Mouse (Mus musculus) liver, embryonic 14.5 days (tissue): ENCODE measurements around the gene Dlg2. TPM values are rescaled to one million over a fixed set of nuclear protein-coding genes. Genes with fewer than 3 reads are reported as not detected.
A peak's percentile ranks its signal among the peaks of the same experiment; 100 is the strongest.

Experiments used
- ATAC-seq: fragments of 200-750 bp; cut with Nextera tagmentation; 2 replicates; pipeline ENCODE4 v1.8.0; 2017; ENCODE audit warnings: moderate number of reproducible peaks, mild to moderate bottlenecking, moderate library complexity; ENCODE audit not compliant: insufficient read depth
- DNase-seq, 3 experiments: peaks; one replicate each; pipeline ENCODE4 v3.0.0-alpha.2; 2012 to 2013; ENCODE audit warnings: low read depth in 3 of 3, low spot score in 3 of 3
- H3K27ac ChIP-seq: fragments of 300-500 bp; sonication (generic); 2 replicates; pipeline ENCODE4 v1.5.1; 2014; ENCODE audit warnings: moderate library complexity, mild to moderate bottlenecking, control low read depth, inconsistent platforms
- H3K27me3 ChIP-seq: fragments of 300-500 bp; sonication (generic); 2 replicates; pipeline ENCODE4 v1.6.1; 2014; ENCODE audit warnings: mild to moderate bottlenecking, low read length, moderate library complexity; ENCODE audit not compliant: control insufficient read depth, insufficient read depth
- H3K36me3 ChIP-seq: fragments of 300-500 bp; sonication (generic); replicated peaks from 2 replicates; pipeline ENCODE4 v1.6.1; 2014; ENCODE audit warnings: low read depth; ENCODE audit not compliant: control insufficient read depth, insufficient read depth
- H3K4me1 ChIP-seq, 2 experiments: fragments of 200-500 bp in 1 of 2; fragments of 300-500 bp in 1 of 2; sonication (generic) in 1 of 2; replicated peaks; 2 replicates each; pipeline ENCODE4 v1.6.1; 2012 to 2014; ENCODE audit warnings: antibody characterized with exemption in 1 of 2, inconsistent platforms in 1 of 2, low read length in 1 of 2; ENCODE audit not compliant: control insufficient read depth in 2 of 2, insufficient read depth in 2 of 2
- H3K4me2 ChIP-seq: fragments of 300-500 bp; sonication (generic); 2 replicates; pipeline ENCODE4 v1.6.1; 2014; ENCODE audit warnings: low read depth, mild to moderate bottlenecking, control low read depth, moderate library complexity
- H3K4me3 ChIP-seq, 2 experiments: fragments of 200-500 bp in 1 of 2; fragments of 300-500 bp in 1 of 2; sonication (generic) in 1 of 2; 2 replicates each; pipeline ENCODE4 v1.5.1; 2012 to 2014; ENCODE audit warnings: low read depth in 2 of 2, low read length in 2 of 2, mild to moderate bottlenecking in 2 of 2, control low read depth in 1 of 2, inconsistent platforms in 1 of 2, moderate library complexity in 1 of 2; ENCODE audit not compliant: insufficient read depth in 1 of 2
- H3K9ac ChIP-seq: fragments of 300-500 bp; sonication (generic); replicated peaks from 2 replicates; pipeline ENCODE4 v1.6.1; 2014; ENCODE audit warnings: mild to moderate bottlenecking, control low read depth, moderate library complexity
- H3K9me3 ChIP-seq: fragments of 300-500 bp; sonication (generic); 2 replicates; pipeline ENCODE4 v1.6.1; 2016; ENCODE audit warnings: low read length, mixed read lengths; ENCODE audit not compliant: control insufficient read depth
- CTCF ChIP-seq: IDR thresholded peaks from 2 replicates; pipeline ENCODE4 v1.5.1; 2016; ENCODE audit warnings: antibody characterized with exemption, low read depth, control low read depth
- EP300 ChIP-seq: IDR thresholded peaks from 2 replicates; pipeline ENCODE4 v1.6.1; 2016; ENCODE audit warnings: antibody characterized with exemption, low read depth
- WGBS: fragments of 180-500 bp; shearing (Covaris S2); extraction: QIAGEN DNeasy Blood & Tissue Kit; methylation state at CpG from one replicate; pipeline ENCODE4 v1.1.7; 2014; ENCODE audit not compliant: insufficient replicate concordance; 5-methylcytosine and 5-hydroxymethylcytosine counted together
- polyA plus RNA-seq, 2 experiments: library from polyadenylated mRNA; depleted of rRNA in 1 of 2; stranded (reverse) in 1 of 2; unstranded in 1 of 2; fragments of >200 nt; fragmentation: Nextera tagmentation in 1 of 2; extraction: Ambion mirVana in 1 of 2; gene quantifications; 2 replicates each; pipeline versions ENCODE4 v1.2.1 to v1.2.3; 2012 to 2014

Gene Dlg2
- polyA plus RNA-seq, 2 experiments: 0.33 to 0.44 TPM

DNA sequence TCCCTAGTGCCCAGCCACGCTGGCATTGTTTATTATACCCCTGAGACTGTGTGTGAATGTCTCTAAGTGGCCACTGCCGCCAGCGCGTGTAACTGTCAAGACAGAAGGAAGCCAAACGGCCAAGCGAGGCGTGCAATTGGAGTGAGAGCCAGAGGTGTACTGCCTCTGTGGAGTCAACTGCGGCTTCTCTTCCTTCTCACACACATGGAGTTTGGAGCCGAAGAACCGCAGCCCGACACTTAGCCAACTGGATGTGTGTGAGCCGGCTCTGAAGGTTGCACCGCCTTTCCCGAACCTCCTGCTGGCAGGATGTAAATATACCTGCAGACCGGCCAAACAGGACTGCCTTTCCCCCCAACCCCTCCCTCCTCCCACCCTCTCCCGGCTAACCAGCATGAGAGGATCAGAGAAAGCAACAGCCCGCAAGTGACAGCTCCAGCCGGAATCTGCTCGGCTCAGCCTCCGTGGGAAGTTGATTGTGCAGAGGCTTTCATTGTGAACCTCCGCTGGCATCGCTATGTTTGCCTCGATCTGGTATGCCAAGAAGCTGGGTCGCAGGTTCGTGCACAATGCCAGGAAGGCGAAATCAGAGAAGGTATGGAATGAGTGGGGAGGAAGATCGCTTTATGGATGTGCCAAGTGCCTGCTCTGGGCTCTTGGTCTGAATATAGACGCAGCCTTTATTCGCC is 1066.3 kb downstream of the Dlg2 start:
- ATAC-seq: no peak
- Histone ChIP-seq H3K36me3 (no peaks in the 10 kb centered on the region), H3K9ac (no peak overlapping the region), H3K4me1 (no peaks in the 10 kb centered on the region), H3K4me2 (peak overlapping the region; percentile 8), H3K4me3 (peak overlapping the region in 1 of 2 experiments; percentile 49; a peak in 2 of 4 replicates), H3K27me3 (peaks cover 3% of the 10 kb centered on the region; the same call in 1 of the 2 replicates), H3K9me3 (no peaks in the 10 kb centered on the region), H3K27ac (no peak overlapping the region)
- WGBS: 2% methylated on average over 29 of the region's 29 CpGs
- TF ChIP-seq EP300 (no peak), CTCF (no peak)
- no peak for DNase-seq

DNA sequence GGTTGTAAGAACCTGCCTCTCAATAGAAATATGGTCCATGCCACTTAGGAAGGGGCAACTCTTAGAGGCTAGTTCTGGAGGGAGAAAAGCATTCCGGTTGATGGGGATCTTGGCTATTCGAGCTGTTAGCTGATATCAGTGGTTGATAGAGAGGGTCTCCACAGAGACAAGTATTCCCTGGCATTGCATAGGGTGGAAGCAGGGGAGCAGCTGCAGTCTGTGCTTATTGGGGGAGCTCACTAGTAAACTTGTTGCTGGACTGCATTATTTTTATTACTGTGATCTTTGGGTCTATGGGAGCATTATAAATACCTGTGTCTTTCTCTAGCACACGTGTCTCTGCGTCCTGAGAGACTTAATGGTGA is 1066.8 kb downstream of the Dlg2 start:
- WGBS: 28% methylated on average over 4 of the region's 4 CpGs
- H3K36me3 ChIP-seq: no peaks in the 10 kb centered on the region

DNA sequence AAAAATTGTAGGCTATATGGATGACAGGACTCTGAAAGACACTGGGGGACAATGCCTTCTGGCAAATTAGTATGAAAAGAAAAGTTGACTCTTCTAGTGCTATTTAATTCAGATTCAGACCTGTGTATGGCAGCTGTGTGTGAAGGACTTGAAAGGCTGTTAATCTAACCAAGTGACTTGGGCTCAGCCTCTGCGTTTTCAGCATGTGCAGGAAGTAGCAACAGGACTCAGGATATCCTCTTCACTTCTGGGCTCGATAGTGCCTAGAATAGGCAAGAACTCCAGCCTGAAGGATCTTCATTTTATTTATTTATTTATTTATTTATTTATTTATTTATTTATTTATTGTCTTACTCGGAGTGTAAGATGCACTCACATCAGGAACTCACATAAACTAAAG is 1068.1 kb downstream of the Dlg2 start:
- H3K27me3 ChIP-seq: peaks cover 3% of the 10 kb centered on the region; the same call in 1 of the 2 replicates
- 11% methylated on average over 3 of the region's 3 CpGs for WGBS
- H3K36me3 ChIP-seq: no peaks in the 10 kb centered on the region
- ATAC-seq: no peak
- no peak overlapping the region for H3K4me3 ChIP-seq
- H3K4me2 ChIP-seq: no peak overlapping the region
- H3K4me1 ChIP-seq: no peaks in the 10 kb centered on the region
- TF ChIP-seq CTCF (no peak), EP300 (no peak)
- H3K9me3 ChIP-seq: no peaks in the 10 kb centered on the region
- no peak for DNase-seq
- no peak overlapping the region for H3K9ac ChIP-seq
- H3K27ac ChIP-seq: no peak overlapping the region

More for the DNA sequence above, 1066.8 kb downstream of the Dlg2 start:
- peak overlapping the region; percentile 8 for H3K4me2 ChIP-seq
- H3K4me3 ChIP-seq: peak overlapping the region in 1 of 2 experiments; percentile 49; a peak in 2 of 4 replicates
- H3K9me3 ChIP-seq: no peaks in the 10 kb centered on the region
- no peak for TF ChIP-seq CTCF
- no peak for TF ChIP-seq EP300
- H3K27ac ChIP-seq: no peak overlapping the region
- ATAC-seq (no peak), DNase-seq (no peak)
- H3K4me1 ChIP-seq: no peaks in the 10 kb centered on the region
- no peak overlapping the region for H3K9ac ChIP-seq
- H3K27me3 ChIP-seq: peaks cover 3% of the 10 kb centered on the region; the same call in 1 of the 2 replicates

DNA sequence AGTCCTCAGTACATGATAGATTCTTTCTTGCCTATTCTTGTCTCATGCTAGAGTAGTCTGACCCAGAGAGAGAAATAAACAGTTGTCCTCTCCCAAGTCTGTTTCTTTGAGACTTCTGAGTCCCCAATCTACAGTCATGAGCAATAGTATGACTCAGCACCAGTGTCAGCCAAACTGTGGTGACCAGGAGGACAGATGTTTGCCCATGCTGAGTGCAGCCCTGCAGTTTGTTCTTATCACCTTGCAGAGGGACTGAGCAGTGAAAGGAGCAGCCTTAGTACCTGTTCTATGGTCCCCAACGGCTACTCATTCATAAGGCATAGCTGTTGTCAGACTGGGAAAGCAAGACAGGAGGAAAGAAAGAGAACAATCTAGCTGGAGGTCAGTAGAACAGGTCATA is 1072.3 kb downstream of the Dlg2 start:
- no peak for TF ChIP-seq CTCF
- no peak for TF ChIP-seq EP300
- no peaks in the 10 kb centered on the region for H3K9me3 ChIP-seq
- H3K4me2 ChIP-seq: no peak overlapping the region
- H3K4me1 ChIP-seq: no peaks in the 10 kb centered on the region
- H3K9ac ChIP-seq: no peak overlapping the region
- H3K27ac ChIP-seq: no peak overlapping the region
- WGBS: 12% methylated on average over 1 of the region's 1 CpGs
- no peaks in the 10 kb centered on the region for H3K36me3 ChIP-seq
- no peaks in the 10 kb centered on the region for H3K27me3 ChIP-seq
- ATAC-seq (0 out of 2 replicates have a peak, but pooled peaks have one; percentile 33), DNase-seq (no peak)
- no peak overlapping the region for H3K4me3 ChIP-seq

DNA sequence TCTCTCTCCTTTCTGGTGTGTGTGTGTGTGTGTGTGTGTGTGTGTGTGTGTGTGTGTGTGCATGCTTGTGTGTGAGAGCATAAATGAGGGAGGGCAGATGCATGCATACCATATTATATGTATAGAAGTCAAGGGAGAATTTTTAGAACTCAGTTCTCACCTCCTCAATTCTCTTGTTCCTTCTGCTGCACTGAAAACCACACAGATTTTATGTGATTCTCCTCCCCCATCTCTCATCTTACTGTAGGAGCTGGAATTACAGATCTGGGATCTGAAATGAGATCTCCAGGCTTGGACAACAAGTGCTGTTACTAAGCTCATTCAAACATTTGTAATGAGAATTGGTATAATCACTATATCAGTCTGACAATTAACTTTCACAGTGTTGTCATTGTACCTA is 1081.1 kb downstream of the Dlg2 start:
- no peaks in the 10 kb centered on the region for H3K9me3 ChIP-seq
- H3K4me2 ChIP-seq: no peak overlapping the region
- H3K27me3 ChIP-seq: no peaks in the 10 kb centered on the region
- no peak overlapping the region for H3K4me3 ChIP-seq
- no peak overlapping the region for H3K9ac ChIP-seq
- H3K27ac ChIP-seq: no peak overlapping the region
- H3K4me1 ChIP-seq: no peaks in the 10 kb centered on the region
- DNase-seq (no peak), ATAC-seq (no peak)
- no peak for TF ChIP-seq EP300
- no peak for TF ChIP-seq CTCF
- H3K36me3 ChIP-seq: no peaks in the 10 kb centered on the region
